Mouse (Mus musculus) erythroblast, embryonic 14.5 days (primary cell): ENCODE data around the gene Ablim2.

Source experiments
- GATA1 ChIP-seq: IDR thresholded peaks from 2 replicates; pipeline ENCODE4 v1.6.1; 2012; ENCODE audit warnings: low read length, inconsistent platforms, mixed read lengths
- TAL1 ChIP-seq: IDR thresholded peaks from 3 replicates; pipeline ENCODE4 v1.6.1; 2012; ENCODE audit warnings: low read length, inconsistent platforms, mixed read lengths

DNA sequence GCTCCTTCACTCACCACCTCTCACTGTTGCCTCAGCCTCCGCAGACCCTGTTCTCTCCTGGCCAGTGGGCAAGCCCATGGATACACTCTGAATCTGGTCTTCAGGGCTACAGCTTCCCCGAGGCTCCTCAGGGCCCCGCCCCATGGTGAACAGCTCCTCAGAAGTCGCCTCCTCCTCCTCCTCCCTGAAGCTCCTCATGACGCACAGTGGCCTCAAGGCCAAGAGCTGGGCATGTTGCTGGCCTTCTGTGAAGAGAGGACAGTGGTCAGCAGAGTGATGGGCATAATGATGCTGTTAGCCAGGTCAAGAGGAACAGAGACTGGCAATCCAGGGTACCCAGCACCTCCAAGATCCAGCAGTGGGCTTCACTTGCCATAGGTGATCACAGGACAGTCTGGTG, 33.8 kb upstream of the Ablim2 start:
- TF ChIP-seq GATA1 (no peak), TAL1 (no peak)
